Mouse (Mus musculus) limb, embryonic 13.5 days (tissue): Measurements from ENCODE around the gene 4930407I10Rik. TPM values are rescaled to one million over a fixed set of nuclear protein-coding genes. Genes with fewer than 3 reads are reported as not detected.

ENCODE experiments used
- ATAC-seq: fragments of 200-750 bp; cut with Nextera tagmentation; 2 replicates; pipeline ENCODE4 v1.8.0; 2017; ENCODE audit warnings: low read depth, moderate number of reproducible peaks, moderate TSS enrichment; ENCODE audit not compliant: low FRiP score
- H3K27ac ChIP-seq: fragments of 300-500 bp; sonication (generic); 2 replicates; pipeline ENCODE4 v1.5.1; 2015; ENCODE audit warnings: inconsistent platforms, mild to moderate bottlenecking, moderate library complexity
- H3K27me3 ChIP-seq: fragments of 300-500 bp; sonication (generic); 2 replicates; pipeline ENCODE4 v1.6.1; 2015; ENCODE audit warnings: mild to moderate bottlenecking, inconsistent platforms
- H3K36me3 ChIP-seq: fragments of 300-500 bp; sonication (generic); 2 replicates; pipeline ENCODE4 v1.6.1; 2015; ENCODE audit warnings: inconsistent platforms, mild to moderate bottlenecking, moderate library complexity
- H3K4me1 ChIP-seq: fragments of 300-500 bp; sonication (generic); 2 replicates; pipeline ENCODE4 v1.6.1; 2015; ENCODE audit warnings: inconsistent platforms
- H3K4me2 ChIP-seq: fragments of 300-500 bp; sonication (generic); replicated peaks from 2 replicates; pipeline ENCODE4 v1.6.1; 2015; ENCODE audit warnings: inconsistent platforms, mild to moderate bottlenecking, moderate library complexity
- H3K4me3 ChIP-seq: fragments of 300-500 bp; sonication (generic); 2 replicates; pipeline ENCODE4 v1.5.1; 2015; ENCODE audit warnings: moderate library complexity, mild to moderate bottlenecking, inconsistent platforms
- H3K9ac ChIP-seq: fragments of 300-500 bp; sonication (generic); 2 replicates; pipeline ENCODE4 v1.6.1; 2015; ENCODE audit warnings: mild to moderate bottlenecking, inconsistent platforms
- H3K9me3 ChIP-seq: fragments of 300-500 bp; sonication (generic); 2 replicates; pipeline ENCODE4 v1.6.1; 2016; ENCODE audit warnings: inconsistent platforms
- WGBS: fragments of 180-500 bp; shearing (Covaris S2); methylation state at CpG from one replicate; pipeline ENCODE4 v1.1.7; 2015; 5-methylcytosine and 5-hydroxymethylcytosine counted together
- polyA plus RNA-seq: library from polyadenylated mRNA; unstranded; fragments of >200 nt; fragmentation: Nextera tagmentation; extraction: Ambion mirVana; gene quantifications from 2 replicates; pipeline ENCODE4 v1.2.1, GENCODE M21; 2015

The 4930407I10Rik gene
- polyA plus RNA-seq, 1 experiment from 2014 or later, result 0.03 TPM

- 18% methylated on average over 40 of the region's 40 CpGs for WGBS
- peak within 1 kb of the TSS; percentile 35; the same call in 1 of the 2 replicates for H3K9ac ChIP-seq
- no peak for ATAC-seq
- H3K9me3 ChIP-seq, result 0 out of 2 replicates have a peak, but pooled peaks cover 7% of the 10 kb centered on the region
- H3K4me2 ChIP-seq, result peak within 1 kb of the TSS; percentile 57
- peaks cover 64% of the 10 kb centered on the region for H3K27me3 ChIP-seq
- H3K4me3 ChIP-seq, result peak within 1 kb of the TSS; percentile 25
- peaks cover 5% of the 10 kb centered on the region; the same call in 1 of the 2 replicates for H3K4me1 ChIP-seq
- no peaks in the 10 kb centered on the region for H3K36me3 ChIP-seq
- H3K27ac ChIP-seq, result no peak within 1 kb of the TSS
Measured at GRCm38 (mm10) chr15:82069898-82070297, 10.9 kb downstream of the 4930407I10Rik start, which contains the start of gene Mei1. Gene Mei1 (plus strand): TSS chr15:82069996.

GRCm38 (mm10) chr15:82071816-82072469, 13.0 kb downstream of the 4930407I10Rik start:
- Histone ChIP-seq H3K27me3 (peaks cover 55% of the 10 kb centered on the region), H3K36me3 (no peaks in the 10 kb centered on the region), H3K4me1 (peaks cover 5% of the 10 kb centered on the region; the same call in 1 of the 2 replicates), H3K9ac (no peak overlapping the region), H3K4me2 (no peak overlapping the region), H3K9me3 (0 out of 2 replicates have a peak, but pooled peaks cover 7% of the 10 kb centered on the region), H3K27ac (no peak overlapping the region), H3K4me3 (no peak overlapping the region)
- ATAC-seq, result no peak
- 89% methylated on average over 26 of the region's 26 CpGs for WGBS

GRCm38 (mm10) chr15:82073490-82073889, 14.5 kb downstream of the 4930407I10Rik start:
- Histone ChIP-seq H3K9ac (no peak overlapping the region), H3K4me1 (peaks cover 5% of the 10 kb centered on the region; the same call in 1 of the 2 replicates), H3K4me2 (no peak overlapping the region), H3K9me3 (0 out of 2 replicates have a peak, but pooled peaks cover 7% of the 10 kb centered on the region), H3K36me3 (no peaks in the 10 kb centered on the region), H3K4me3 (no peak overlapping the region), H3K27me3 (peaks cover 45% of the 10 kb centered on the region), H3K27ac (no peak overlapping the region)
- no peak for ATAC-seq
- WGBS, result 89% methylated on average over 7 of the region's 7 CpGs

GRCm38 (mm10) chr15:82079883-82080282, 20.9 kb downstream of the 4930407I10Rik start:
- no peaks in the 10 kb centered on the region for H3K36me3 ChIP-seq
- H3K27me3 ChIP-seq, result no peaks in the 10 kb centered on the region
- no peaks in the 10 kb centered on the region for H3K4me1 ChIP-seq
- H3K4me3 ChIP-seq, result no peak overlapping the region
- ATAC-seq, result no peak
- WGBS, result 53% methylated on average over 10 of the region's 10 CpGs
- H3K27ac ChIP-seq, result no peak overlapping the region
- no peaks in the 10 kb centered on the region for H3K9me3 ChIP-seq
- H3K9ac ChIP-seq, result no peak overlapping the region
- H3K4me2 ChIP-seq, result no peak overlapping the region

- no peaks in the 10 kb centered on the region for H3K4me1 ChIP-seq
- no peaks in the 10 kb centered on the region for H3K27me3 ChIP-seq
- no peak for ATAC-seq
- H3K9me3 ChIP-seq, result no peaks in the 10 kb centered on the region
- no peak overlapping the region for H3K4me3 ChIP-seq
- 30% methylated on average over 7 of the region's 7 CpGs for WGBS
- H3K27ac ChIP-seq, result no peak overlapping the region
- H3K4me2 ChIP-seq, result no peak overlapping the region
- H3K9ac ChIP-seq, result no peak overlapping the region
- H3K36me3 ChIP-seq, result no peaks in the 10 kb centered on the region
Measured at GRCm38 (mm10) chr15:82081161-82081560, 22.2 kb downstream of the 4930407I10Rik start.

GRCm38 (mm10) chr15:82085606-82086005, 26.7 kb downstream of the 4930407I10Rik start:
- WGBS, result 77% methylated on average over 9 of the region's 9 CpGs
- peaks cover 10% of the 10 kb centered on the region for H3K27me3 ChIP-seq
- no peak overlapping the region for H3K9ac ChIP-seq
- H3K27ac ChIP-seq, result no peak overlapping the region
- H3K4me1 ChIP-seq, result no peaks in the 10 kb centered on the region
- no peak for ATAC-seq
- no peaks in the 10 kb centered on the region for H3K36me3 ChIP-seq
- no peak overlapping the region for H3K4me2 ChIP-seq
- no peaks in the 10 kb centered on the region for H3K9me3 ChIP-seq
- H3K4me3 ChIP-seq, result no peak overlapping the region

GRCm38 (mm10) chr15:82086131-82086530, 27.2 kb downstream of the 4930407I10Rik start:
- Histone ChIP-seq H3K36me3 (no peaks in the 10 kb centered on the region), H3K4me2 (no peak overlapping the region), H3K27ac (no peak overlapping the region), H3K9me3 (no peaks in the 10 kb centered on the region), H3K4me3 (no peak overlapping the region), H3K27me3 (peaks cover 10% of the 10 kb centered on the region), H3K9ac (no peak overlapping the region), H3K4me1 (no peaks in the 10 kb centered on the region)
- ATAC-seq, result no peak
- WGBS, result 83% methylated on average over 12 of the region's 12 CpGs

- H3K27ac ChIP-seq, result no peak overlapping the region
- no peak overlapping the region for H3K4me2 ChIP-seq
- H3K4me1 ChIP-seq, result no peaks in the 10 kb centered on the region
- no peak for ATAC-seq
- peaks cover 10% of the 10 kb centered on the region for H3K27me3 ChIP-seq
- H3K9ac ChIP-seq, result no peak overlapping the region
- no peak overlapping the region for H3K4me3 ChIP-seq
- no peaks in the 10 kb centered on the region for H3K9me3 ChIP-seq
- H3K36me3 ChIP-seq, result no peaks in the 10 kb centered on the region
- WGBS, result 7% methylated on average over 10 of the region's 10 CpGs
Measured at GRCm38 (mm10) chr15:82087266-82087665, 28.3 kb downstream of the 4930407I10Rik start.

GRCm38 (mm10) chr15:82091061-82091460, 32.1 kb downstream of the 4930407I10Rik start:
- H3K27me3 ChIP-seq, result peaks cover 10% of the 10 kb centered on the region
- no peaks in the 10 kb centered on the region for H3K4me1 ChIP-seq
- WGBS, result 80% methylated on average over 7 of the region's 7 CpGs
- H3K4me2 ChIP-seq, result no peak overlapping the region
- no peak overlapping the region for H3K4me3 ChIP-seq
- 0 out of 2 replicates have a peak overlapping the region, but pooled peaks have one; percentile 20 for H3K9ac ChIP-seq
- H3K36me3 ChIP-seq, result no peaks in the 10 kb centered on the region
- H3K27ac ChIP-seq, result no peak overlapping the region
- ATAC-seq, result no peak
- no peaks in the 10 kb centered on the region for H3K9me3 ChIP-seq

- Histone ChIP-seq H3K9me3 (no peaks in the 10 kb centered on the region), H3K4me1 (0 out of 2 replicates have a peak, but pooled peaks cover 2% of the 10 kb centered on the region), H3K27me3 (peaks cover 6% of the 10 kb centered on the region; the same call in 1 of the 2 replicates), H3K9ac (no peak overlapping the region), H3K36me3 (no peaks in the 10 kb centered on the region), H3K4me3 (no peak overlapping the region), H3K27ac (no peak overlapping the region), H3K4me2 (no peak overlapping the region)
- 20% methylated on average over 8 of the region's 8 CpGs for WGBS
- no peak for ATAC-seq
Measured at GRCm38 (mm10) chr15:82106953-82107555, 48.1 kb downstream of the 4930407I10Rik start.
